Comparison of ENCODE assay signal across 29 mouse cellular contexts in genomic region chr14:55769087-55769703, GRCm38 (mm10). TPM values are rescaled to one million over a fixed set of nuclear protein-coding genes. Genes with fewer than 3 reads are reported as not detected.
DNase-seq lines count a peak whose midpoint lies in the region; ATAC-seq and TF ChIP-seq lines count a peak whose summit lies in the region.
"Had no signal": no experiment of that assay in that cellular context is flagged by ENCODE, and none has a peak within 500 bp of the region (broad histone marks: within the 10 kb centered on the region; RNA-seq: fewer than 3 reads in every experiment).

No protein-coding gene starts in this region.

- peaks cover 7% of the 10 kb centered on the region for H3K9me3 ChIP-seq in G1E (replicated peaks)
- no peaks in the 10 kb centered on the region for H3K9me3 ChIP-seq in liver, embryonic 11.5 days (ENCODE audit: control insufficient read depth, low read length)
- no peaks in the 10 kb centered on the region for H3K9me3 ChIP-seq in liver, embryonic 16.5 days (replicated peaks; ENCODE audit: control insufficient read depth, low read length)
- no peaks in the 10 kb centered on the region for H3K9me3 ChIP-seq in forebrain, embryonic 10.5 days
- no peaks in the 10 kb centered on the region for H3K9me3 ChIP-seq in heart, embryonic 12.5 days (replicated peaks)
- H3K9me3 ChIP-seq: embryonic facial prominence, embryonic 13.5 days; forebrain, embryonic 13.5 days; heart, embryonic 15.5 days; kidney, embryonic 15.5 days; midbrain, embryonic 10.5 days; midbrain, embryonic 15.5 days had no signal

- TF ChIP-seq POLR2A in thymus, adult 2 months (IDR thresholded peaks at IDR 0.05; ENCODE audit: control insufficient read depth, extremely low read depth, insufficient read depth, low read length, poor library complexity), result no peak

- peak overlapping the region; percentile 46 for H3K4me2 ChIP-seq in liver, embryonic 11.5 days
- no peak overlapping the region for H3K4me2 ChIP-seq in liver, embryonic 16.5 days (ENCODE audit: low read depth, low read length)
- H3K4me2 ChIP-seq in heart, embryonic 12.5 days, result no peak overlapping the region
- H3K4me2 ChIP-seq: forebrain, embryonic 13.5 days; heart, embryonic 15.5 days; hindbrain, embryonic 14.5 days; kidney, embryonic 15.5 days; midbrain, embryonic 15.5 days had no signal

- H3K4me1 ChIP-seq in G1E (ENCODE audit: insufficient read depth, low read depth, low read length), result peaks cover 90% of the 10 kb centered on the region
- peaks cover 19% of the 10 kb centered on the region for H3K4me1 ChIP-seq in liver, embryonic 11.5 days (replicated peaks; ENCODE audit: control insufficient read depth, insufficient read depth, low read length)
- peaks cover 22% of the 10 kb centered on the region for H3K4me1 ChIP-seq in liver, embryonic 16.5 days (ENCODE audit: control insufficient read depth, low read depth, low read length)
- H3K4me1 ChIP-seq in thymus, adult 2 months (replicated peaks; ENCODE audit: control insufficient read depth, insufficient read depth, low read length), result 0 out of 2 replicates have a peak, but pooled peaks cover 4% of the 10 kb centered on the region
- H3K4me1 ChIP-seq in forebrain, embryonic 10.5 days, result peaks cover 12% of the 10 kb centered on the region
- H3K4me1 ChIP-seq in heart, embryonic 12.5 days (replicated peaks), result peaks cover 11% of the 10 kb centered on the region

- H3K4me3 ChIP-seq in G1E (ENCODE audit: low read depth, low read length), result peak overlapping the region; percentile 61; the same call in 1 of the 2 replicates
- 0 out of 2 replicates have a peak overlapping the region, but pooled peaks have one; percentile 1 for H3K4me3 ChIP-seq in liver, embryonic 11.5 days (ENCODE audit: low read depth, low read length)
- H3K4me3 ChIP-seq in liver, embryonic 16.5 days (ENCODE audit: low read depth, low read length), result no peak overlapping the region
- H3K4me3 ChIP-seq in thymus, adult 2 months (ENCODE audit: control insufficient read depth, insufficient read depth, low read length), result no peak overlapping the region
- no peak overlapping the region for H3K4me3 ChIP-seq in forebrain, embryonic 10.5 days
- no peak overlapping the region for H3K4me3 ChIP-seq in heart, embryonic 12.5 days
- H3K4me3 ChIP-seq: embryonic facial prominence, embryonic 13.5 days; erythroblast, embryonic 14.5 days; forebrain, embryonic 13.5 days; heart, embryonic 15.5 days; kidney, embryonic 15.5 days; midbrain, embryonic 10.5 days; midbrain, embryonic 15.5 days had no signal

- peak overlapping the region; percentile 35; the same call in 1 of the 2 replicates for H3K9ac ChIP-seq in liver, embryonic 11.5 days (ENCODE audit: low read depth, low read length)
- H3K9ac ChIP-seq in liver, embryonic 16.5 days (ENCODE audit: low read depth, low read length), result no peak overlapping the region
- H3K9ac ChIP-seq in heart, embryonic 12.5 days, result no peak overlapping the region
- H3K9ac ChIP-seq: embryonic facial prominence, embryonic 13.5 days; forebrain, embryonic 13.5 days; heart, embryonic 15.5 days; hindbrain, embryonic 14.5 days; kidney, embryonic 15.5 days; midbrain, embryonic 15.5 days had no signal

- peak; percentile 85 for ATAC-seq in G1E (ENCODE audit: extremely low read depth, insufficient number of reproducible peaks, low FRiP score, poor library complexity, severe bottlenecking)
- ATAC-seq in liver, embryonic 11.5 days (replicated peaks; ENCODE audit: low FRiP score), result peak; percentile 79
- ATAC-seq in liver, embryonic 16.5 days (ENCODE audit: low read depth), result peak; percentile 49
- no peak for ATAC-seq in heart, embryonic 12.5 days (ENCODE audit: insufficient number of reproducible peaks, low FRiP score)
- ATAC-seq: forebrain, embryonic 13.5 days; midbrain, embryonic 15.5 days had no signal

- DNase-seq in G1E (ENCODE audit: low spot score), result peak; percentile 77
- DNase-seq in c-Kit-positive CD71-positive TER-119-positive erythroid progenitor cells, embryonic 14.5 days (ENCODE audit: low spot score), result peak; percentile 43
- no peak for DNase-seq in liver, embryonic 11.5 days (ENCODE audit: low spot score)
- no peak for DNase-seq in thymus, adult 2 months
- DNase-seq in forebrain, embryonic 10.5 days (ENCODE audit: extremely low spot score, low spot score), result no peak
- DNase-seq in thymus, postnatal 25 days, result no peak
- DNase-seq: adrenal gland, postnatal 25 days; cerebellum, adult 2 months; cerebellum, postnatal 25 days; embryo, embryonic 11 days; gastrocnemius, postnatal 10 days; kidney, adult 18-20 months; kidney, postnatal 25 days; lung, postnatal 36 days; right cerebral cortex, adult 18-20 months; spleen, adult 18-20 months had no signal

- peak overlapping the region; percentile 41 for H3K27ac ChIP-seq in liver, embryonic 11.5 days (ENCODE audit: low read depth, low read length)
- H3K27ac ChIP-seq in liver, embryonic 16.5 days (ENCODE audit: low read length), result no peak overlapping the region
- no peak overlapping the region for H3K27ac ChIP-seq in thymus, adult 2 months (ENCODE audit: control insufficient read depth, insufficient read depth, low read length)
- no peak overlapping the region for H3K27ac ChIP-seq in forebrain, embryonic 10.5 days
- H3K27ac ChIP-seq in heart, embryonic 12.5 days (ENCODE audit: poor library complexity, severe bottlenecking), result no peak overlapping the region
- H3K27ac ChIP-seq: embryonic facial prominence, embryonic 13.5 days; forebrain, embryonic 13.5 days; heart, embryonic 15.5 days; hindbrain, embryonic 14.5 days; kidney, embryonic 15.5 days; midbrain, embryonic 10.5 days; midbrain, embryonic 15.5 days had no signal

- peaks cover 24% of the 10 kb centered on the region for H3K27me3 ChIP-seq in G1E (ENCODE audit: insufficient read depth, low read length)
- peaks cover 26% of the 10 kb centered on the region for H3K27me3 ChIP-seq in liver, embryonic 11.5 days (replicated peaks; ENCODE audit: control insufficient read depth, insufficient read depth, low read length)
- peaks cover 16% of the 10 kb centered on the region; the same call in 1 of the 2 replicates for H3K27me3 ChIP-seq in liver, embryonic 16.5 days (ENCODE audit: control insufficient read depth, insufficient read depth, low read depth, low read length)
- H3K27me3 ChIP-seq in thymus, adult 2 months (ENCODE audit: control insufficient read depth, insufficient read depth, low read length), result peaks cover 2% of the 10 kb centered on the region; the same call in 1 of the 2 replicates
- peaks cover 76% of the 10 kb centered on the region for H3K27me3 ChIP-seq in forebrain, embryonic 10.5 days (ENCODE audit: poor library complexity, severe bottlenecking)
- H3K27me3 ChIP-seq in heart, embryonic 12.5 days (replicated peaks), result peaks cover 44% of the 10 kb centered on the region

- no peak for TF ChIP-seq CTCF in G1E (IDR thresholded peaks at IDR 0.05; ENCODE audit: low read depth, low read length)
- TF ChIP-seq CTCF in thymus, adult 2 months (IDR thresholded peaks at IDR 0.05; ENCODE audit: borderline replicate concordance, control insufficient read depth, extremely low read depth, insufficient read depth, low read length, poor library complexity), result no peak

- H3K36me3 ChIP-seq in G1E (replicated peaks), result no peaks in the 10 kb centered on the region
- no peaks in the 10 kb centered on the region for H3K36me3 ChIP-seq in liver, embryonic 11.5 days (ENCODE audit: control insufficient read depth, insufficient read depth, low read length)
- H3K36me3 ChIP-seq in liver, embryonic 16.5 days (ENCODE audit: control insufficient read depth, insufficient read depth), result no peaks in the 10 kb centered on the region
- H3K36me3 ChIP-seq in thymus, adult 2 months (ENCODE audit: control insufficient read depth, insufficient read depth, low read length), result no peaks in the 10 kb centered on the region
- no peaks in the 10 kb centered on the region for H3K36me3 ChIP-seq in forebrain, embryonic 10.5 days (replicated peaks)
- peaks cover 12% of the 10 kb centered on the region; the same call in 1 of the 2 replicates for H3K36me3 ChIP-seq in heart, embryonic 12.5 days
- H3K36me3 ChIP-seq: heart, embryonic 15.5 days; kidney, embryonic 15.5 days; midbrain, embryonic 10.5 days; midbrain, embryonic 15.5 days had no signal

- 45% methylated on average over 16 of the region's 16 CpGs for WGBS in liver, embryonic 11.5 days
- WGBS in liver, embryonic 16.5 days (ENCODE audit: insufficient replicate concordance), result 29% methylated on average over 16 of the region's 16 CpGs
- 52% methylated on average over 16 of the region's 16 CpGs for WGBS in thymus, adult 2 months
- WGBS in forebrain, embryonic 10.5 days, result 76% methylated on average over 16 of the region's 16 CpGs
- 68% methylated on average over 16 of the region's 16 CpGs for WGBS in heart, embryonic 12.5 days

RNA-seq across cellular contexts. Expression of gene Ltb4r1, which starts 3.4 kb away (rescaled TPM):
- total RNA-seq in G1E (2014; fragmentation: Nextera tagmentation), result 0.53 TPM in 1 of 2 replicates, not detected in the other
- 0.11 and 0.17 TPM in 2 replicates for total RNA-seq in G1E (2017)
- 1.0 and 1.2 TPM in 2 replicates for polyA plus RNA-seq in G1E (2012)
- 1.6 and 1.9 TPM in 2 replicates for polyA plus RNA-seq in liver, embryonic 11.5 days (2014; fragmentation: Nextera tagmentation; extraction: Ambion mirVana)
- polyA plus RNA-seq in liver, embryonic 16.5 days (2015; fragmentation: Nextera tagmentation; extraction: Ambion mirVana), result 14.2 and 16.4 TPM in 2 replicates
- 2.6 and 2.8 TPM in 2 replicates for polyA plus RNA-seq in thymus, adult 2 months (2012; rRNA removed)
- 0.26 TPM in 2 replicates for polyA plus RNA-seq in forebrain, embryonic 10.5 days (2016; fragmentation: Nextera tagmentation; extraction: Ambion mirVana)
- 0.49 and 0.76 TPM in 2 replicates for polyA plus RNA-seq in heart, embryonic 12.5 days (2016; fragmentation: Nextera tagmentation; extraction: Ambion mirVana)
- total RNA-seq: adrenal gland, postnatal 25 days had no signal
- polyA plus RNA-seq: forebrain, embryonic 13.5 days; hindbrain, embryonic 14.5 days had no signal

RNA-seq across cellular contexts. Expression of gene Ltb4r2, which starts 8.0 kb away (rescaled TPM):
- 0.44 TPM in 1 of 2 replicates, not detected in the other for total RNA-seq in G1E (2014; fragmentation: Nextera tagmentation)
- total RNA-seq in G1E (2017), result 0.11 and 0.12 TPM in 2 replicates
- polyA plus RNA-seq in G1E (2012), result 0.12 TPM in 1 of 2 replicates, not detected in the other
- 1.5 and 1.8 TPM in 2 replicates for polyA plus RNA-seq in liver, embryonic 11.5 days (2014; fragmentation: Nextera tagmentation; extraction: Ambion mirVana)
- 0.38 and 0.40 TPM in 2 replicates for polyA plus RNA-seq in liver, embryonic 16.5 days (2015; fragmentation: Nextera tagmentation; extraction: Ambion mirVana)
- 1.7 and 1.8 TPM in 2 replicates for polyA plus RNA-seq in thymus, adult 2 months (2012; rRNA removed)
- 0.19 and 0.28 TPM in 2 replicates for polyA plus RNA-seq in forebrain, embryonic 10.5 days (2016; fragmentation: Nextera tagmentation; extraction: Ambion mirVana)
- polyA plus RNA-seq in heart, embryonic 12.5 days (2016; fragmentation: Nextera tagmentation; extraction: Ambion mirVana), result 0.49 and 0.54 TPM in 2 replicates
- total RNA-seq: adrenal gland, adult 18-20 months had no signal
- polyA plus RNA-seq: erythroblast, embryonic 14.5 days had no signal

RNA-seq across cellular contexts. Expression of gene Cideb, which starts 10.9 kb away (rescaled TPM):
- total RNA-seq in G1E (2014; fragmentation: Nextera tagmentation) (not detected in 2 replicates), G1E (2017) (0.38 TPM in 1 of 2 replicates, not detected in the other)
- polyA plus RNA-seq in G1E (2012), result not detected in 2 replicates
- polyA plus RNA-seq in liver, embryonic 11.5 days (2014; fragmentation: Nextera tagmentation; extraction: Ambion mirVana), result 8.9 and 9.1 TPM in 2 replicates
- 74.1 and 86.9 TPM in 2 replicates for polyA plus RNA-seq in liver, embryonic 16.5 days (2015; fragmentation: Nextera tagmentation; extraction: Ambion mirVana)
- 1.8 and 2.7 TPM in 2 replicates for polyA plus RNA-seq in thymus, adult 2 months (2012; rRNA removed)
- 0.33 TPM in 1 of 2 replicates, not detected in the other for polyA plus RNA-seq in forebrain, embryonic 10.5 days (2016; fragmentation: Nextera tagmentation; extraction: Ambion mirVana)
- 1.0 and 1.2 TPM in 2 replicates for polyA plus RNA-seq in heart, embryonic 12.5 days (2016; fragmentation: Nextera tagmentation; extraction: Ambion mirVana)
- total RNA-seq: gastrocnemius, postnatal 10 days; neutrophil, adult 5-6 weeks had no signal
- polyA plus RNA-seq: hindbrain, embryonic 14.5 days; testis, adult 2 months had no signal

RNA-seq across cellular contexts. Expression of gene Adcy4, which starts 14.7 kb away (rescaled TPM):
- total RNA-seq in G1E (2014; fragmentation: Nextera tagmentation), result not detected in 2 replicates
- 0.16 TPM in 1 of 2 replicates, not detected in the other for total RNA-seq in G1E (2017)
- polyA plus RNA-seq in G1E (2012), result 0.03 and 0.05 TPM in 2 replicates
- polyA plus RNA-seq in liver, embryonic 11.5 days (2014; fragmentation: Nextera tagmentation; extraction: Ambion mirVana), result 3.9 and 4.8 TPM in 2 replicates
- 1.9 and 2.4 TPM in 2 replicates for polyA plus RNA-seq in liver, embryonic 16.5 days (2015; fragmentation: Nextera tagmentation; extraction: Ambion mirVana)
- 7.4 and 11.2 TPM in 2 replicates for polyA plus RNA-seq in thymus, adult 2 months (2012; rRNA removed)
- 4.6 and 5.4 TPM in 2 replicates for polyA plus RNA-seq in forebrain, embryonic 10.5 days (2016; fragmentation: Nextera tagmentation; extraction: Ambion mirVana)
- 24.4 and 26.2 TPM in 2 replicates for polyA plus RNA-seq in heart, embryonic 12.5 days (2016; fragmentation: Nextera tagmentation; extraction: Ambion mirVana)
- total RNA-seq: neutrophil, adult 5-6 weeks had no signal

RNA-seq across cellular contexts. Expression of gene Ripk3, which starts 19.5 kb away (rescaled TPM):
- total RNA-seq in G1E (2014; fragmentation: Nextera tagmentation), result 0.53 TPM in 1 of 2 replicates, not detected in the other
- 0.23 and 0.27 TPM in 2 replicates for total RNA-seq in G1E (2017)
- 0.29 and 0.51 TPM in 2 replicates for polyA plus RNA-seq in G1E (2012)
- 51.6 and 52.1 TPM in 2 replicates for polyA plus RNA-seq in liver, embryonic 11.5 days (2014; fragmentation: Nextera tagmentation; extraction: Ambion mirVana)
- 15.4 and 16.4 TPM in 2 replicates for polyA plus RNA-seq in liver, embryonic 16.5 days (2015; fragmentation: Nextera tagmentation; extraction: Ambion mirVana)
- polyA plus RNA-seq in thymus, adult 2 months (2012; rRNA removed), result 66.8 and 84.4 TPM in 2 replicates
- 8.0 and 10.2 TPM in 2 replicates for polyA plus RNA-seq in forebrain, embryonic 10.5 days (2016; fragmentation: Nextera tagmentation; extraction: Ambion mirVana)
- polyA plus RNA-seq in heart, embryonic 12.5 days (2016; fragmentation: Nextera tagmentation; extraction: Ambion mirVana), result 19.7 and 20.3 TPM in 2 replicates

Comparison
In these comparisons a context has a peak if more than half of its experiments do, and no peak if none do; other contexts are left out.
1. H3K4me3 ChIP-seq: peak in G1E (single experiment) and liver, embryonic 11.5 days (single experiment); none in liver, embryonic 16.5 days (single experiment), thymus, adult 2 months (single experiment), forebrain, embryonic 10.5 days (single experiment) and heart, embryonic 12.5 days (single experiment).
2. DNase-seq: peak in G1E (single experiment) and c-Kit-positive CD71-positive TER-119-positive erythroid progenitor cells, embryonic 14.5 days (single experiment); none in liver, embryonic 11.5 days (single experiment), thymus, adult 2 months (single experiment), forebrain, embryonic 10.5 days (single experiment) and thymus, postnatal 25 days (single experiment).